In the genomic region with DNA sequence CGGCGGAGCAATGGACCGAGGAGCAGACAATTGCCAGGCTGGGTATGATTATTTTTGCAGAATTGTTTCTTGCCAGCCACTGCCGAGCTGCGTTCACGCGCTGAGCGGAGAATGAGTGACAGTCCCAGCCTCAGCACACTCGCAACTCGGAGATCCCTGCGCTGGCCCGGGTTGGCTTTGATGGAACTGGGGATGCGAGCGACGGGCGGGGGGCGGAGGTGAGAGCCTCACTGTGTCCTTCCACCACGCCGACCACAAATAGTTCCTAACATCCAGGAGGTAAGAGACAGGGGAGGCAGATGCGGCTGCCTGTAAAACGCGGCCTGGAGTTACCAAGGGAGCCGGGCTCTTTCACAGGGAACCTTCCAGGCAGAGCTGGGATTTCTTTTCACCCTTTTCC, we compare ENCODE assay signal across 8 mouse cellular contexts. TPM values are rescaled to one million over a fixed set of nuclear protein-coding genes. Genes with fewer than 3 reads are reported as not detected.
A peak's percentile ranks its signal among the peaks of the same experiment; 100 is the strongest.
DNase-seq lines count a peak whose midpoint lies in the region; ATAC-seq and TF ChIP-seq lines count a peak whose summit lies in the region.

A gene (minus strand): TSS at position 120 of the 400 bp plus-strand sequence.

- H3ac ChIP-seq in C2C12 (ENCODE audit: control insufficient read depth, insufficient read length, low read depth) (peak within 1 kb of the TSS; percentile 89), myocyte (ENCODE audit: control insufficient read depth, insufficient read length) (peak within 1 kb of the TSS; percentile 95)

- no peak for TF ChIP-seq CTCF in C2C12 (IDR thresholded peaks at IDR 0.05; ENCODE audit: control insufficient read depth, insufficient read depth, insufficient read length)
- no peak for TF ChIP-seq CTCF in kidney, postnatal 0 days (IDR thresholded peaks at IDR 0.05; ENCODE audit: low read depth)

- H3K4me2 ChIP-seq in forebrain, embryonic 11.5 days (ENCODE audit: low read depth, low read length, severe bottlenecking), result peak within 1 kb of the TSS; percentile 94
- H3K4me2 ChIP-seq in heart, embryonic 14.5 days (ENCODE audit: low read length), result peak within 1 kb of the TSS; percentile 92
- H3K4me2 ChIP-seq in kidney, postnatal 0 days (ENCODE audit: low read length), result peak within 1 kb of the TSS; percentile 98
- peak within 1 kb of the TSS; percentile 66 for H3K4me2 ChIP-seq in myocyte (ENCODE audit: low read depth)

- peak within 1 kb of the TSS; percentile 78 for H3K9ac ChIP-seq in forebrain, embryonic 11.5 days (ENCODE audit: low read length)
- peak within 1 kb of the TSS; percentile 86 for H3K9ac ChIP-seq in heart, embryonic 14.5 days (ENCODE audit: low read length)
- peak within 1 kb of the TSS; percentile 61 for H3K9ac ChIP-seq in kidney, postnatal 0 days (ENCODE audit: low read depth, low read length)

- H3K4me3 ChIP-seq in C2C12 (ENCODE audit: insufficient read depth, poor library complexity, severe bottlenecking) (peak within 1 kb of the TSS; percentile 75), myocyte (peak within 1 kb of the TSS; percentile 96)
- H3K4me3 ChIP-seq in forebrain, embryonic 11.5 days (ENCODE audit: low read depth, low read length), result peak within 1 kb of the TSS; percentile 68
- H3K4me3 ChIP-seq in heart, embryonic 14.5 days (ENCODE audit: control insufficient read depth in 1 of 2, insufficient read depth in 1 of 2, low read depth in 1 of 2, low read length in 2 of 2), result peak within 1 kb of the TSS; percentile 76 to 82
- H3K4me3 ChIP-seq in kidney, postnatal 0 days (replicated peaks; ENCODE audit: low read depth, low read length), result peak within 1 kb of the TSS; percentile 69

- H3K36me3 ChIP-seq in C2C12 (ENCODE audit: control insufficient read depth, insufficient read depth), result no peaks in the 10 kb centered on the region
- H3K36me3 ChIP-seq in forebrain, embryonic 11.5 days (ENCODE audit: control insufficient read depth, insufficient read depth, low read length), result no peaks in the 10 kb centered on the region
- no peaks in the 10 kb centered on the region for H3K36me3 ChIP-seq in heart, embryonic 14.5 days (ENCODE audit: control insufficient read depth, insufficient read depth, low read length)
- H3K36me3 ChIP-seq in kidney, postnatal 0 days (ENCODE audit: insufficient read depth, low read length), result no peaks in the 10 kb centered on the region
- H3K36me3 ChIP-seq in myocyte (ENCODE audit: control insufficient read depth, insufficient read depth), result no peaks in the 10 kb centered on the region

- peaks cover 28% of the 10 kb centered on the region for H3K79me3 ChIP-seq in C2C12 (ENCODE audit: low read depth)

- DNase-seq in brain, embryonic 18.5 days (ENCODE audit: low read depth, low spot score), result peak; percentile 97
- peak; percentile 98 for DNase-seq in forebrain, embryonic 11.5 days (ENCODE audit: low spot score)
- peak; percentile 97 for DNase-seq in kidney, postnatal 0 days (ENCODE audit: low spot score)
- DNase-seq in liver, result peak; percentile 76
- DNase-seq in testis, postnatal 10 days (ENCODE audit: low spot score), result peak; percentile 86

- TF ChIP-seq POLR2A in myocyte (IDR thresholded peaks at IDR 0.05; ENCODE audit: insufficient read length, low read depth), result peak; percentile 83

- H3K79me2 ChIP-seq in C2C12 (ENCODE audit: control insufficient read depth, insufficient read depth) (peaks cover 41% of the 10 kb centered on the region), myocyte (ENCODE audit: control insufficient read depth, insufficient read depth) (peaks cover 28% of the 10 kb centered on the region)

- H3K4me1 ChIP-seq in forebrain, embryonic 11.5 days (replicated peaks; ENCODE audit: control insufficient read depth, insufficient read depth, low read length), result no peaks in the 10 kb centered on the region
- H3K4me1 ChIP-seq in heart, embryonic 14.5 days (ENCODE audit: control insufficient read depth in 2 of 2, insufficient read depth in 2 of 2, low read length in 2 of 2), result peaks cover 4 to 37% of the 10 kb centered on the region in 2 experiments
- H3K4me1 ChIP-seq in kidney, postnatal 0 days (replicated peaks; ENCODE audit: insufficient read depth, low read length), result peaks cover 7% of the 10 kb centered on the region; the same call in 1 of the 2 replicates

- H3K27me3 ChIP-seq in C2C12 (ENCODE audit: control insufficient read depth, insufficient read depth, insufficient read length), result no peaks in the 10 kb centered on the region
- no peaks in the 10 kb centered on the region for H3K27me3 ChIP-seq in forebrain, embryonic 11.5 days (ENCODE audit: control insufficient read depth, insufficient read depth, low read length)
- no peaks in the 10 kb centered on the region for H3K27me3 ChIP-seq in heart, embryonic 14.5 days (ENCODE audit: control insufficient read depth, insufficient read depth, low read length)
- no peaks in the 10 kb centered on the region for H3K27me3 ChIP-seq in kidney, postnatal 0 days (ENCODE audit: insufficient read depth, low read length)
- no peaks in the 10 kb centered on the region for H3K27me3 ChIP-seq in myocyte (ENCODE audit: control insufficient read depth, insufficient read depth, insufficient read length)

- H3K27ac ChIP-seq in forebrain, embryonic 11.5 days (ENCODE audit: low read depth, low read length), result peak within 1 kb of the TSS; percentile 65; the same call in 1 of the 2 replicates
- peak within 1 kb of the TSS; percentile 58 to 82 for H3K27ac ChIP-seq in heart, embryonic 14.5 days (replicated peaks in 1 of 2; ENCODE audit: control insufficient read depth in 1 of 2, insufficient read depth in 1 of 2, low read depth in 2 of 2, low read length in 2 of 2)
- peak within 1 kb of the TSS; percentile 38; the same call in 1 of the 2 replicates for H3K27ac ChIP-seq in kidney, postnatal 0 days

- WGBS in forebrain, embryonic 11.5 days, result under 1% methylated on average over 23 of the region's 23 CpGs
- under 1% methylated on average over 23 of the region's 23 CpGs for WGBS in heart, embryonic 14.5 days
- WGBS in kidney, postnatal 0 days, result under 1% methylated on average over 23 of the region's 23 CpGs

- no peaks in the 10 kb centered on the region for H3K9me3 ChIP-seq in forebrain, embryonic 11.5 days (ENCODE audit: control insufficient read depth, low read length)
- no peaks in the 10 kb centered on the region for H3K9me3 ChIP-seq in heart, embryonic 14.5 days (ENCODE audit: control insufficient read depth, low read length)
- no peaks in the 10 kb centered on the region for H3K9me3 ChIP-seq in kidney, postnatal 0 days (replicated peaks; ENCODE audit: low read length)

- peak; percentile 85 for ATAC-seq in forebrain, embryonic 11.5 days (replicated peaks; ENCODE audit: low FRiP score)
- peak; percentile 75 for ATAC-seq in heart, embryonic 14.5 days (ENCODE audit: insufficient number of reproducible peaks, insufficient read depth, low FRiP score, low read depth)
- peak; percentile 70 for ATAC-seq in kidney, postnatal 0 days (replicated peaks; ENCODE audit: low FRiP score, low read depth)

TF ChIP-seq in C2C12, 6 proteins besides CTCF, POLR2A, EP300 and RAD21:
- no peak for TF ChIP-seq FOSL1 (IDR thresholded peaks at IDR 0.05; ENCODE audit: insufficient read depth, low read length, poor library complexity, severe bottlenecking)
- peak; percentile 69 for TF ChIP-seq MAX (IDR thresholded peaks at IDR 0.05)
- no peak for TF ChIP-seq CEBPB (IDR thresholded peaks at IDR 0.05; ENCODE audit: low read depth)
- TF ChIP-seq MYOD1 (IDR thresholded peaks at IDR 0.05; ENCODE audit: control insufficient read depth, insufficient read length, low read depth), result peak; percentile 48

TF ChIP-seq in myocyte, 11 proteins besides CTCF, POLR2A, EP300 and RAD21:
- TF ChIP-seq MYOD1 (IDR thresholded peaks at IDR 0.05; ENCODE audit: control insufficient read depth in 1 of 3, insufficient read length in 2 of 3, low read depth in 2 of 3) (peak; percentile 15 to 86 (median 80)), MYOG (IDR thresholded peaks at IDR 0.05; ENCODE audit: control insufficient read depth in 1 of 3, insufficient read depth in 1 of 3, insufficient read length in 2 of 3, low read depth in 2 of 3) (peak; percentile 7 to 89 (median 49)), TCF12 (IDR thresholded peaks at IDR 0.05; ENCODE audit: insufficient read depth, poor library complexity, severe bottlenecking) (no peak), SRF (IDR thresholded peaks at IDR 0.05; ENCODE audit: control insufficient read depth, insufficient read length, low read depth) (peak; percentile 17), REST (IDR thresholded peaks at IDR 0.05; ENCODE audit: insufficient read depth, insufficient read length) (peak; percentile 22), POLR2AphosphoS2 (IDR thresholded peaks at IDR 0.05; ENCODE audit: insufficient read length, low read depth) (peak; percentile 89), USF1 (IDR thresholded peaks at IDR 0.05; ENCODE audit: low read depth) (no peak)

RNA-seq across cellular contexts. Expression of the gene that starts here (rescaled TPM):
- 41.5 TPM for polyA plus RNA-seq in C2C12 (2012; fragmentation: generic; extraction: Trizol)
- polyA plus RNA-seq in forebrain, embryonic 11.5 days (2014; fragmentation: Nextera tagmentation; extraction: Ambion mirVana), result 69.6 and 78.0 TPM in 2 replicates
- polyA plus RNA-seq in heart, embryonic 14.5 days (2014; fragmentation: Nextera tagmentation; extraction: Ambion mirVana), result 104 and 117 TPM in 2 replicates
- 81.2 and 91.2 TPM in 2 replicates for polyA plus RNA-seq in kidney, postnatal 0 days (2015; fragmentation: Nextera tagmentation; extraction: Ambion mirVana)
- polyA plus RNA-seq in myocyte (2012; fragmentation: generic; extraction: Trizol), result 327 TPM

Comparison
In these comparisons a context has a peak if more than half of its experiments do, and no peak if none do; other contexts are left out.
1. Peak in every context shown above with its lines: DNase-seq, ATAC-seq, H3K4me3 ChIP-seq and H3K27ac ChIP-seq.